Mouse (Mus musculus): ENCODE data around the gene Man1a. TPM values are rescaled to one million over a fixed set of nuclear protein-coding genes. Genes with fewer than 3 reads are reported as not detected.
A peak's percentile ranks its signal among the peaks of the same experiment; 100 is the strongest.

Gene Man1a
- polyA plus RNA-seq, 1 experiment from 2014 or later: 2.9 TPM

GRCm38 (mm10) chr10:54074609-54075421 is 1.6 kb downstream of the Man1a start:
- peak; percentile 69 for ATAC-seq (replicated peaks)
- no peaks in the 10 kb centered on the region for H3K9me3 ChIP-seq
- H3K27ac ChIP-seq (replicated peaks): no peak overlapping the region
- H3K36me3 ChIP-seq: no peaks in the 10 kb centered on the region
- under 1% methylated on average over 72 of the region's 73 CpGs for WGBS
- H3K27me3 ChIP-seq: 0 out of 2 replicates have a peak, but pooled peaks cover 3% of the 10 kb centered on the region
- peaks cover 16% of the 10 kb centered on the region for H3K4me1 ChIP-seq
- peak overlapping the region; percentile 63 for H3K9ac ChIP-seq (replicated peaks)
- peak overlapping the region; percentile 98 for H3K4me2 ChIP-seq (replicated peaks)
- H3K4me3 ChIP-seq: peak overlapping the region; percentile 77

GRCm38 (mm10) chr10:54074247-54074608 is 2.2 kb downstream of the Man1a start:
- 0 out of 2 replicates have a peak, but pooled peaks have one; percentile 1 for ATAC-seq (replicated peaks)
- peaks cover 16% of the 10 kb centered on the region for H3K4me1 ChIP-seq

GRCm38 (mm10) chr10:54073641-54074203 is 2.7 kb downstream of the Man1a start:
- Histone ChIP-seq H3K4me2 (replicated peaks) (peak overlapping the region; percentile 98), H3K9ac (replicated peaks) (0 out of 2 replicates have a peak overlapping the region, but pooled peaks have one; percentile 63), H3K9me3 (no peaks in the 10 kb centered on the region), H3K4me1 (peaks cover 16% of the 10 kb centered on the region), H3K36me3 (no peaks in the 10 kb centered on the region), H3K4me3 (peak overlapping the region; percentile 77), H3K27ac (replicated peaks) (no peak overlapping the region), H3K27me3 (0 out of 2 replicates have a peak, but pooled peaks cover 3% of the 10 kb centered on the region)
- 76% methylated on average over 6 of the region's 6 CpGs for WGBS
- ATAC-seq (replicated peaks): no peak

More at GRCm38 (mm10) chr10:54074247-54074608, 2.2 kb downstream of the Man1a start:
- Histone ChIP-seq H3K27ac (replicated peaks) (no peak overlapping the region), H3K9ac (replicated peaks) (peak overlapping the region; percentile 63), H3K36me3 (no peaks in the 10 kb centered on the region), H3K27me3 (0 out of 2 replicates have a peak, but pooled peaks cover 3% of the 10 kb centered on the region), H3K4me2 (replicated peaks) (peak overlapping the region; percentile 98), H3K4me3 (peak overlapping the region; percentile 77), H3K9me3 (no peaks in the 10 kb centered on the region)
- WGBS: 3% methylated on average over 14 of the region's 14 CpGs

GRCm38 (mm10) chr10:54072336-54072735 is 4.1 kb downstream of the Man1a start:
- no peak overlapping the region for H3K4me2 ChIP-seq (replicated peaks)
- no peak overlapping the region for H3K4me3 ChIP-seq
- H3K4me1 ChIP-seq: peaks cover 16% of the 10 kb centered on the region
- 91% methylated on average over 2 of the region's 2 CpGs for WGBS
- no peak overlapping the region for H3K27ac ChIP-seq (replicated peaks)
- H3K27me3 ChIP-seq: 0 out of 2 replicates have a peak, but pooled peaks cover 3% of the 10 kb centered on the region
- no peak for ATAC-seq (replicated peaks)
- H3K36me3 ChIP-seq: no peaks in the 10 kb centered on the region
- H3K9me3 ChIP-seq: no peaks in the 10 kb centered on the region
- H3K9ac ChIP-seq (replicated peaks): no peak overlapping the region

GRCm38 (mm10) chr10:54070496-54070895 is 5.9 kb downstream of the Man1a start:
- Histone ChIP-seq H3K4me3 (no peak overlapping the region), H3K27ac (replicated peaks) (no peak overlapping the region), H3K9ac (replicated peaks) (no peak overlapping the region), H3K4me2 (replicated peaks) (no peak overlapping the region), H3K27me3 (0 out of 2 replicates have a peak, but pooled peaks cover 3% of the 10 kb centered on the region), H3K36me3 (no peaks in the 10 kb centered on the region), H3K9me3 (no peaks in the 10 kb centered on the region), H3K4me1 (peaks cover 11% of the 10 kb centered on the region)
- WGBS: 80% methylated on average over 5 of the region's 5 CpGs
- no peak for ATAC-seq (replicated peaks)

GRCm38 (mm10) chr10:54069412-54069811 is 7.0 kb downstream of the Man1a start:
- H3K4me3 ChIP-seq: no peak overlapping the region
- no peak overlapping the region for H3K4me2 ChIP-seq (replicated peaks)
- H3K36me3 ChIP-seq: no peaks in the 10 kb centered on the region
- WGBS: 96% methylated on average over 5 of the region's 5 CpGs
- no peaks in the 10 kb centered on the region for H3K9me3 ChIP-seq
- H3K27me3 ChIP-seq: 0 out of 2 replicates have a peak, but pooled peaks cover 3% of the 10 kb centered on the region
- no peak overlapping the region for H3K9ac ChIP-seq (replicated peaks)
- ATAC-seq (replicated peaks): no peak
- peaks cover 7% of the 10 kb centered on the region for H3K4me1 ChIP-seq
- no peak overlapping the region for H3K27ac ChIP-seq (replicated peaks)

- H3K36me3 ChIP-seq: no peaks in the 10 kb centered on the region
- H3K9ac ChIP-seq (replicated peaks): no peak overlapping the region
- no peaks in the 10 kb centered on the region for H3K9me3 ChIP-seq
- H3K4me2 ChIP-seq (replicated peaks): no peak overlapping the region
- ATAC-seq (replicated peaks): no peak
- H3K4me1 ChIP-seq: no peaks in the 10 kb centered on the region
- H3K27me3 ChIP-seq: no peaks in the 10 kb centered on the region
- no peak overlapping the region for H3K4me3 ChIP-seq
- no peak overlapping the region for H3K27ac ChIP-seq (replicated peaks)
Observed at GRCm38 (mm10) chr10:54066683-54067082, 9.7 kb downstream of the Man1a start.

GRCm38 (mm10) chr10:54063551-54064260 is 12.7 kb downstream of the Man1a start:
- H3K9ac ChIP-seq (replicated peaks): no peak overlapping the region
- no peak overlapping the region for H3K4me2 ChIP-seq (replicated peaks)
- H3K27ac ChIP-seq (replicated peaks): no peak overlapping the region
- no peak overlapping the region for H3K4me3 ChIP-seq
- no peaks in the 10 kb centered on the region for H3K36me3 ChIP-seq
- no peak for ATAC-seq (replicated peaks)
- H3K27me3 ChIP-seq: no peaks in the 10 kb centered on the region
- H3K4me1 ChIP-seq: no peaks in the 10 kb centered on the region
- H3K9me3 ChIP-seq: no peaks in the 10 kb centered on the region
- 65% methylated on average over 8 of the region's 8 CpGs for WGBS

GRCm38 (mm10) chr10:54062835-54063234 is 13.6 kb downstream of the Man1a start:
- Histone ChIP-seq H3K27ac (replicated peaks) (no peak overlapping the region), H3K27me3 (no peaks in the 10 kb centered on the region), H3K9ac (replicated peaks) (no peak overlapping the region), H3K4me2 (replicated peaks) (no peak overlapping the region), H3K4me3 (no peak overlapping the region), H3K9me3 (no peaks in the 10 kb centered on the region), H3K4me1 (no peaks in the 10 kb centered on the region), H3K36me3 (no peaks in the 10 kb centered on the region)
- 88% methylated on average over 11 of the region's 11 CpGs for WGBS
- no peak for ATAC-seq (replicated peaks)

- Histone ChIP-seq H3K4me2 (replicated peaks) (no peak overlapping the region), H3K27ac (replicated peaks) (no peak overlapping the region), H3K4me1 (no peaks in the 10 kb centered on the region), H3K4me3 (no peak overlapping the region), H3K9me3 (no peaks in the 10 kb centered on the region), H3K36me3 (no peaks in the 10 kb centered on the region), H3K27me3 (no peaks in the 10 kb centered on the region), H3K9ac (replicated peaks) (no peak overlapping the region)
- peak; percentile 21; the same call in 1 of the 2 replicates for ATAC-seq (replicated peaks)
- 97% methylated on average over 4 of the region's 4 CpGs for WGBS
Observed at GRCm38 (mm10) chr10:54061159-54061558, 15.2 kb downstream of the Man1a start.

GRCm38 (mm10) chr10:54060587-54060986 is 15.8 kb downstream of the Man1a start:
- H3K4me2 ChIP-seq (replicated peaks): no peak overlapping the region
- H3K27ac ChIP-seq (replicated peaks): no peak overlapping the region
- no peak overlapping the region for H3K4me3 ChIP-seq
- no peaks in the 10 kb centered on the region for H3K27me3 ChIP-seq
- H3K9me3 ChIP-seq: no peaks in the 10 kb centered on the region
- H3K4me1 ChIP-seq: no peaks in the 10 kb centered on the region
- no peak overlapping the region for H3K9ac ChIP-seq (replicated peaks)
- no peaks in the 10 kb centered on the region for H3K36me3 ChIP-seq
- no peak for ATAC-seq (replicated peaks)
- 72% methylated on average over 7 of the region's 7 CpGs for WGBS

Measured in forebrain, embryonic 15.5 days (tissue).